ENCODE assay signal across 20 mouse cellular contexts in genomic region chr2:117988396-117989173, GRCm38 (mm10).
DNase-seq lines count a peak whose midpoint lies in the region; ATAC-seq and TF ChIP-seq lines count a peak whose summit lies in the region.
"Had no signal": no experiment of that assay in that cellular context is flagged by ENCODE, and none has a peak within 500 bp of the region (broad histone marks: within the 10 kb centered on the region; RNA-seq: fewer than 3 reads in every experiment).

No protein-coding gene starts in this region.

- no peak for TF ChIP-seq EP300 in liver, postnatal 0 days (IDR thresholded peaks at IDR 0.05; ENCODE audit: low read depth)

- no peaks in the 10 kb centered on the region for H3K9me3 ChIP-seq in limb, embryonic 15.5 days
- no peaks in the 10 kb centered on the region for H3K9me3 ChIP-seq in limb, embryonic 10.5 days (replicated peaks)
- no peaks in the 10 kb centered on the region for H3K9me3 ChIP-seq in liver, postnatal 0 days (ENCODE audit: low read length)
- H3K9me3 ChIP-seq: embryonic facial prominence, embryonic 12.5 days; forebrain, embryonic 15.5 days; hindbrain, embryonic 13.5 days had no signal

- DNase-seq in limb, embryonic 10.5 days (ENCODE audit: low spot score): no peak
- DNase-seq in thymus, postnatal 36 days: peak; percentile 8 to 9
- DNase-seq in thymus, adult 18-20 months: no peak
- peak; percentile 34 for DNase-seq in fibroblast of lung, adult 2 months (ENCODE audit: low read depth)
- peak; percentile 2 for DNase-seq in yolk sac, embryonic 10.5 days (ENCODE audit: low spot score)
- no peak for DNase-seq in kidney, postnatal 36 days
- no peak for DNase-seq in liver, postnatal 0 days
- DNase-seq: adrenal gland, postnatal 10 days; B cell, adult 2 months; cerebellum, postnatal 10 days; gastrocnemius, adult 2 months; heart, adult 18-20 months; kidney, adult 11 months; kidney, postnatal 10 days; retina, postnatal 1 day had no signal

- WGBS in limb, embryonic 15.5 days: 20% methylated on average over 11 of the region's 11 CpGs
- WGBS in limb, embryonic 10.5 days: 33% methylated on average over 11 of the region's 11 CpGs
- 44% methylated on average over 11 of the region's 11 CpGs for WGBS in liver, postnatal 0 days (ENCODE audit: insufficient replicate concordance)

- no peak overlapping the region for H3K4me3 ChIP-seq in limb, embryonic 15.5 days
- H3K4me3 ChIP-seq in limb, embryonic 10.5 days: no peak overlapping the region
- no peak overlapping the region for H3K4me3 ChIP-seq in liver, postnatal 0 days (ENCODE audit: low read depth, low read length)
- H3K4me3 ChIP-seq: embryonic facial prominence, embryonic 12.5 days; forebrain, embryonic 15.5 days; gastrocnemius, adult 2 months; hindbrain, embryonic 13.5 days had no signal

- ATAC-seq in limb, embryonic 15.5 days (ENCODE audit: insufficient number of reproducible peaks, low FRiP score, low TSS enrichment, low read depth): no peak
- ATAC-seq in liver, postnatal 0 days: no peak
- ATAC-seq: forebrain, embryonic 15.5 days had no signal

- no peak for TF ChIP-seq CTCF in liver, postnatal 0 days (IDR thresholded peaks at IDR 0.05; ENCODE audit: low read depth)

- no peaks in the 10 kb centered on the region for H3K36me3 ChIP-seq in limb, embryonic 15.5 days
- no peaks in the 10 kb centered on the region for H3K36me3 ChIP-seq in limb, embryonic 10.5 days
- H3K36me3 ChIP-seq in liver, postnatal 0 days (replicated peaks; ENCODE audit: insufficient read depth, low read length): no peaks in the 10 kb centered on the region
- H3K36me3 ChIP-seq: embryonic facial prominence, embryonic 12.5 days; forebrain, embryonic 15.5 days; hindbrain, embryonic 13.5 days had no signal

- H3K9ac ChIP-seq in limb, embryonic 15.5 days: no peak overlapping the region
- H3K9ac ChIP-seq in liver, postnatal 0 days (replicated peaks): no peak overlapping the region
- H3K9ac ChIP-seq: embryonic facial prominence, embryonic 12.5 days; forebrain, embryonic 15.5 days; hindbrain, embryonic 13.5 days; liver, embryonic 14.5 days had no signal

- H3K27me3 ChIP-seq in limb, embryonic 15.5 days: no peaks in the 10 kb centered on the region
- peaks cover 18% of the 10 kb centered on the region; the same call in 1 of the 2 replicates for H3K27me3 ChIP-seq in limb, embryonic 10.5 days (ENCODE audit: low read depth, poor library complexity, severe bottlenecking)
- no peaks in the 10 kb centered on the region for H3K27me3 ChIP-seq in liver, postnatal 0 days (ENCODE audit: insufficient read depth, low read length)
- H3K27me3 ChIP-seq: embryonic facial prominence, embryonic 12.5 days; forebrain, embryonic 15.5 days; hindbrain, embryonic 13.5 days had no signal

- H3K4me1 ChIP-seq in limb, embryonic 15.5 days: peaks cover 13% of the 10 kb centered on the region; the same call in 1 of the 2 replicates
- H3K4me1 ChIP-seq in limb, embryonic 10.5 days: peaks cover 5% of the 10 kb centered on the region; the same call in 1 of the 2 replicates
- H3K4me1 ChIP-seq in liver, postnatal 0 days (ENCODE audit: insufficient read depth): no peaks in the 10 kb centered on the region
- H3K4me1 ChIP-seq: forebrain, embryonic 15.5 days had no signal

- no peak overlapping the region for H3K4me2 ChIP-seq in limb, embryonic 15.5 days
- no peak overlapping the region for H3K4me2 ChIP-seq in liver, postnatal 0 days (ENCODE audit: low read depth, low read length)
- H3K4me2 ChIP-seq: embryonic facial prominence, embryonic 12.5 days; forebrain, embryonic 15.5 days; hindbrain, embryonic 13.5 days had no signal

- H3K27ac ChIP-seq in limb, embryonic 15.5 days: peak overlapping the region; percentile 1; the same call in 1 of the 2 replicates
- H3K27ac ChIP-seq in limb, embryonic 10.5 days: no peak overlapping the region
- no peak overlapping the region for H3K27ac ChIP-seq in liver, postnatal 0 days (ENCODE audit: low read depth)
- H3K27ac ChIP-seq: embryonic facial prominence, embryonic 12.5 days; forebrain, embryonic 15.5 days; gastrocnemius, adult 2 months; hindbrain, embryonic 13.5 days; liver, embryonic 14.5 days had no signal

Comparison
In these comparisons a context has a peak if more than half of its experiments do, and no peak if none do; other contexts are left out.
1. DNase-seq: peak in thymus, postnatal 36 days (2 of 2), fibroblast of lung, adult 2 months (single experiment) and yolk sac, embryonic 10.5 days (single experiment); none in limb, embryonic 10.5 days (single experiment), thymus, adult 18-20 months (0 of 2), kidney, postnatal 36 days (0 of 2) and liver, postnatal 0 days (single experiment).